Comparison of ENCODE assay signal across 11 mouse cellular contexts in genomic region chr10:20181198-20181597, GRCm38 (mm10). TPM values are rescaled to one million over a fixed set of nuclear protein-coding genes. Genes with fewer than 3 reads are reported as not detected.
DNase-seq lines count a peak whose midpoint lies in the region; ATAC-seq and TF ChIP-seq lines count a peak whose summit lies in the region.
"Had no signal": no experiment of that assay in that cellular context is flagged by ENCODE, and none has a peak within 500 bp of the region (broad histone marks: within the 10 kb centered on the region; RNA-seq: fewer than 3 reads in every experiment).

No protein-coding gene starts in this region.

- no peak overlapping the region for H3K4me3 ChIP-seq in heart, embryonic 15.5 days
- no peak overlapping the region for H3K4me3 ChIP-seq in liver, embryonic 12.5 days
- H3K4me3 ChIP-seq in G1E (ENCODE audit: low read depth, low read length): peak overlapping the region; percentile 34; the same call in 1 of the 2 replicates
- no peak overlapping the region for H3K4me3 ChIP-seq in liver, embryonic 14.5 days (ENCODE audit: insufficient read depth in 1 of 2, low read depth in 2 of 2, low read length in 2 of 2)
- H3K4me3 ChIP-seq in forebrain, embryonic 12.5 days (replicated peaks): no peak overlapping the region
- H3K4me3 ChIP-seq: hindbrain, embryonic 10.5 days; midbrain, embryonic 13.5 days had no signal

- H3K36me3 ChIP-seq in heart, embryonic 15.5 days: no peaks in the 10 kb centered on the region
- H3K36me3 ChIP-seq in liver, embryonic 12.5 days: no peaks in the 10 kb centered on the region
- H3K36me3 ChIP-seq in G1E (replicated peaks): no peaks in the 10 kb centered on the region
- no peaks in the 10 kb centered on the region for H3K36me3 ChIP-seq in liver, embryonic 14.5 days (replicated peaks; ENCODE audit: control insufficient read depth, insufficient read depth, low read depth)
- no peaks in the 10 kb centered on the region for H3K36me3 ChIP-seq in forebrain, embryonic 12.5 days (replicated peaks)
- H3K36me3 ChIP-seq: hindbrain, embryonic 10.5 days; midbrain, embryonic 13.5 days had no signal

- H3K4me2 ChIP-seq in heart, embryonic 15.5 days: no peak overlapping the region
- H3K4me2 ChIP-seq in liver, embryonic 12.5 days: no peak overlapping the region
- H3K4me2 ChIP-seq in liver, embryonic 14.5 days (ENCODE audit: low read depth): no peak overlapping the region
- H3K4me2 ChIP-seq in forebrain, embryonic 12.5 days: no peak overlapping the region
- H3K4me2 ChIP-seq: midbrain, embryonic 13.5 days had no signal

- TF ChIP-seq EP300 in liver, embryonic 14.5 days (IDR thresholded peaks at IDR 0.05; ENCODE audit: low read depth): no peak

- H3K9me3 ChIP-seq in heart, embryonic 15.5 days (replicated peaks): no peaks in the 10 kb centered on the region
- no peaks in the 10 kb centered on the region for H3K9me3 ChIP-seq in liver, embryonic 12.5 days (replicated peaks)
- H3K9me3 ChIP-seq in G1E (replicated peaks): no peaks in the 10 kb centered on the region
- no peaks in the 10 kb centered on the region for H3K9me3 ChIP-seq in liver, embryonic 14.5 days (ENCODE audit: control insufficient read depth, low read length)
- no peaks in the 10 kb centered on the region for H3K9me3 ChIP-seq in forebrain, embryonic 12.5 days
- H3K9me3 ChIP-seq: hindbrain, embryonic 10.5 days; midbrain, embryonic 13.5 days had no signal

- H3K27ac ChIP-seq in heart, embryonic 15.5 days: peak overlapping the region; percentile 48; the same call in 1 of the 2 replicates
- H3K27ac ChIP-seq in liver, embryonic 12.5 days: no peak overlapping the region
- no peak overlapping the region for H3K27ac ChIP-seq in liver, embryonic 14.5 days
- H3K27ac ChIP-seq in forebrain, embryonic 12.5 days: no peak overlapping the region
- H3K27ac ChIP-seq: hindbrain, embryonic 10.5 days; midbrain, embryonic 13.5 days had no signal

- H3K9ac ChIP-seq in heart, embryonic 15.5 days: no peak overlapping the region
- no peak overlapping the region for H3K9ac ChIP-seq in liver, embryonic 12.5 days
- no peak overlapping the region for H3K9ac ChIP-seq in liver, embryonic 14.5 days (replicated peaks)
- H3K9ac ChIP-seq in forebrain, embryonic 12.5 days: no peak overlapping the region
- H3K9ac ChIP-seq: midbrain, embryonic 13.5 days had no signal

- WGBS in heart, embryonic 15.5 days: 18% methylated on average over 10 of the region's 10 CpGs
- WGBS in liver, embryonic 12.5 days (ENCODE audit: insufficient replicate concordance): 22% methylated on average over 10 of the region's 10 CpGs
- WGBS in liver, embryonic 14.5 days (ENCODE audit: insufficient replicate concordance): 12% methylated on average over 10 of the region's 10 CpGs
- WGBS in forebrain, embryonic 12.5 days: 73% methylated on average over 10 of the region's 10 CpGs

- ATAC-seq in heart, embryonic 15.5 days (replicated peaks; ENCODE audit: insufficient number of reproducible peaks, insufficient read depth, low FRiP score, low read depth): no peak
- ATAC-seq in liver, embryonic 12.5 days: no peak
- ATAC-seq in G1E (ENCODE audit: extremely low read depth, insufficient number of reproducible peaks, low FRiP score, poor library complexity, severe bottlenecking): no peak
- ATAC-seq in liver, embryonic 14.5 days (ENCODE audit: insufficient read depth): peak; percentile 31; the same call in 1 of the 2 replicates
- ATAC-seq in forebrain, embryonic 12.5 days (ENCODE audit: low FRiP score): no peak
- ATAC-seq: midbrain, embryonic 13.5 days had no signal

- H3K4me1 ChIP-seq in heart, embryonic 15.5 days (replicated peaks): peaks cover 26% of the 10 kb centered on the region
- peaks cover 42% of the 10 kb centered on the region for H3K4me1 ChIP-seq in liver, embryonic 12.5 days
- H3K4me1 ChIP-seq in G1E (ENCODE audit: insufficient read depth, low read depth, low read length): peaks cover 81% of the 10 kb centered on the region
- H3K4me1 ChIP-seq in liver, embryonic 14.5 days (replicated peaks; ENCODE audit: control insufficient read depth in 2 of 2, insufficient read depth in 2 of 2, low read length in 1 of 2): peaks cover 3 to 22% of the 10 kb centered on the region in 2 experiments
- H3K4me1 ChIP-seq in forebrain, embryonic 12.5 days: peaks cover 10% of the 10 kb centered on the region

- no peak for DNase-seq in heart, adult 18-20 months
- peak; percentile 29 for DNase-seq in liver
- DNase-seq in G1E (ENCODE audit: low spot score): no peak
- no peak for DNase-seq in liver, embryonic 14.5 days (ENCODE audit: low read depth in 3 of 3, low spot score in 3 of 3)
- no peak for DNase-seq in natural killer cell, adult 2 months (ENCODE audit: low spot score in 2 of 2)
- DNase-seq: cerebellum, adult 8-10 months had no signal

- no peaks in the 10 kb centered on the region for H3K27me3 ChIP-seq in heart, embryonic 15.5 days
- H3K27me3 ChIP-seq in liver, embryonic 12.5 days (replicated peaks): no peaks in the 10 kb centered on the region
- H3K27me3 ChIP-seq in G1E (ENCODE audit: insufficient read depth, low read length): peaks cover 2% of the 10 kb centered on the region; the same call in 1 of the 2 replicates
- no peaks in the 10 kb centered on the region for H3K27me3 ChIP-seq in liver, embryonic 14.5 days (ENCODE audit: control insufficient read depth, insufficient read depth, low read length)
- H3K27me3 ChIP-seq in forebrain, embryonic 12.5 days: no peaks in the 10 kb centered on the region
- H3K27me3 ChIP-seq: midbrain, embryonic 13.5 days had no signal

- no peak for TF ChIP-seq CTCF in G1E (IDR thresholded peaks at IDR 0.05; ENCODE audit: low read depth, low read length)
- TF ChIP-seq CTCF in liver, embryonic 14.5 days (IDR thresholded peaks at IDR 0.05; ENCODE audit: low read depth): no peak

RNA-seq across cellular contexts. Expression of gene Map7, which starts 32.9 kb away (rescaled TPM):
- 6.4 and 7.2 TPM in 2 replicates for polyA plus RNA-seq in heart, embryonic 15.5 days (2015; fragmentation: Nextera tagmentation; extraction: Ambion mirVana)
- total RNA-seq in heart, adult 18-20 months (2021): 10 to 100 TPM; 11.2 to 20.6 TPM
- 5.6 and 6.6 TPM in 2 replicates for polyA plus RNA-seq in liver, embryonic 12.5 days (2016; fragmentation: Nextera tagmentation; extraction: Ambion mirVana)
- total RNA-seq in G1E (2014; fragmentation: Nextera tagmentation) (not detected in 2 replicates), G1E (2017) (2.3 and 2.6 TPM in 2 replicates)
- 2.5 and 2.8 TPM in 2 replicates for polyA plus RNA-seq in G1E (2012)
- polyA plus RNA-seq in liver, embryonic 14.5 days (2012; rRNA removed): 2.1 and 2.2 TPM in 2 replicates
- 2.3 and 3.1 TPM in 2 replicates for polyA plus RNA-seq in liver, embryonic 14.5 days (2014; fragmentation: Nextera tagmentation; extraction: Ambion mirVana)
- 6.3 and 8.2 TPM in 2 replicates for polyA plus RNA-seq in forebrain, embryonic 12.5 days (2016; fragmentation: Nextera tagmentation; extraction: Ambion mirVana)
